Mouse (Mus musculus) adipocyte (in vitro differentiated cells): ENCODE results near the gene Gdf15.

ENCODE experiments used
- DNase-seq: peaks from one replicate; pipeline ENCODE4 v3.0.0-alpha.2; 2016; ENCODE audit warnings: low spot score

Gene Gdf15

DNA sequence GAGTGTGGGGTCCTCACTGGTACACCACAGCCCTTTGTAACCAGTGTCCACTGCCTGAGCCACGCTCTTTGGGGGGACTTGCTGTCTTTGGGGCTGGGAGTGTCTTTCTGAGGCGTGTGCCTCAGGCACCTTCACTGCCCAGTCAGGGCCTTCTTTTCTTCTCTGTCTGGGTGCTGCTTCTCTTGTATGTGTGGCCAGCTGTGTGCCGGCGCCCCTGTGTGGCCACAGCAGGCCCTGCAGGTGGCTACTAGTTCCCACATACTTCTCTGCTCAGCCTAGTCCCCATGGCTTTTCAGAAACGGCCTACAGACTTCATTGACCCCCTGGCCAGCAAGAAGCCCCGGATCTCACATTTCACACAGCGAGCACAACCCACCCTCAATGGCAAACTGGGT, 47.0 kb downstream of the Gdf15 start:
- peak; percentile 68 for DNase-seq

DNA sequence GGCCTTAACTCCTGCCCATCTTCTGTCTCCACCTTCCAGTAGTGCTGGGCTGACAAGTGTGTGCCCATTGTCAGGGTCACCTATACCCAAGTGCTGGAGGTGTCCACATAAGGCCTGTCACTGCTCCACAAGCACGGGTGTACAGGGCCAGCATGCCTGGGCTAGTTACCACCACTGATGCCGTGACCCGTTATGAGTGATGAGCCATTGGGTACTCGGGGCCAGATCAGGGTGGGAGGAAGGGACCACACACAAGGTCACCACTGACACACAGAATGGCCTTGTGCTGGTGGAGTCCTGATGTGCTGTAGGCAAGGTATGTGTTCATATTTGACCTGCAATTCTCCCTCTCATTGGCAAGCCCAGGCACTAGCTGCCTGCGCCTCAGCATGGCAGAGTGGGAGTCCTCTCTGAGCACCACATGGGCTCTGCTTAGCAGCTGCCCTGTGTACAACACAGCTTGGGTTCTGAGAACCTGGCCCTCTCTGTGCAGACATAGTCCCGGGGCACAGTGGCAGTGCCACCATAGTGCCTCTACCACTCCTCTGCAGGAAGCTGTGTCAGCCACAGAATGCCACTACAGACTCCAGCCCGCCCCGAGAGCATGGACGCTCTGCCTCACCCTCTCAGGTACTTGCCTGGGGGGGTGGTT, 47.5 kb downstream of the Gdf15 start:
- no peak for DNase-seq

DNA sequence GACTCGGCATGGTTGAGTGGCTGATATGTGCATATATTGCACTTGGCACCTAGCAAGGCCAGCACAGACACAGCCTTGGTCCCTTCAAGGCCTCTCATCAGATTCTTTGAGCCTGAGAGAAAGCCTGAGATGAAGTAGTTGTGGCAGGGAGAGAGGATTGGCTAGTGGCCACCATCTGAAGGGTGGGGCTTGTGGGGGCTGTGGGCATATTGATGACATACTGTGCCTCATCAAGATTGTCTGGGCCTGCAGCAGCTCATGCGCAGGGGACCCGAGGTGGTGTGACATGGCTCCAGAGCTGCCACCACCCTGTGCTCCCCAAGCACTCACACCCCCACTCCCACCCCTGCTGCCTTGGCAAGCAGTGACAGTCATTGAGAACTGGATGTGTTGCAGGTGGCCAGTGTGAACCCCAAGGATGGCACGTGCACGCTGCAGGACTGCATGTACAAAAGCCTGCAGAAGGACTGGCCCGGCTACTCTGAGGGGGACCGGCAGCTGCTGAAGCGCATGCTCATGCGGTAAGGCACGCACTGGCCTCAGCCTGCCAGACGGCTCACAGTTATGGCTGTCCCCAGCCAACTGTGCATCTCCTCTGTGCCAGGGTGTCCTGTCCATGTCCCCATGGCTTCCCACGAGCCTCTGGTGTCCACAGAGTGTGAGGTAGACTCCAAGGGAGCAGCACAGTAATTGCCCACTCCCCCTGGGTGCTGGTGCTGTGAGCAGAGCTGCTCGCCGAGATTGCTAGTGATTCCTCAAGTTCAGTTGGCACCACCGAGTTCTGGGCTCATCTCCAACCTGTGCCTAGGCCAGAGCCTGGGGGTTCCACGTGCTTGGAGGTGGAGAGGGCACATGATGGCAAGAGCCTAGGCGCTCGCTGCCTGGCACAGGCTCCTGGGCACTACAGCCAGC, 48.5 kb downstream of the Gdf15 start:
- DNase-seq: peak; percentile 77
